Mouse (Mus musculus): Measurements from ENCODE around the gene Olfr1229. TPM values are rescaled to one million over a fixed set of nuclear protein-coding genes. Genes with fewer than 3 reads are reported as not detected.

Gene Olfr1229
- polyA plus RNA-seq (2011; ENCODE audit: insufficient read depth, insufficient read length, low read depth, missing spikeins) = not detected in 2 replicates

- Histone ChIP-seq H3K27me3 (ENCODE audit: control insufficient read depth, insufficient read depth, low read length, poor library complexity, severe bottlenecking) (no peaks in the 10 kb centered on the region), H3K36me3 (ENCODE audit: control insufficient read depth, insufficient read depth, low read length, poor library complexity, severe bottlenecking) (no peaks in the 10 kb centered on the region), H3K4me3 (ENCODE audit: low read depth, low read length) (no peak within 1 kb of the TSS), H3K9ac (ENCODE audit: low read depth, poor library complexity, severe bottlenecking) (no peak within 1 kb of the TSS), H3K4me1 (ENCODE audit: control insufficient read depth, insufficient read depth, low read length) (no peaks in the 10 kb centered on the region), H3K9me3 (replicated peaks; ENCODE audit: control insufficient read depth, insufficient read depth, low read length, poor library complexity, severe bottlenecking) (no peaks in the 10 kb centered on the region), H3K27ac (ENCODE audit: insufficient read depth, low read length) (no peak within 1 kb of the TSS)
- TF ChIP-seq CTCF (IDR thresholded peaks at IDR 0.05; ENCODE audit: low read depth, low read length) (no peak), EP300 (IDR thresholded peaks at IDR 0.05; ENCODE audit: insufficient read depth, low read depth, low read length) (no peak), POLR2A (IDR thresholded peaks at IDR 0.05; ENCODE audit: insufficient read depth, low read length) (no peak)
Measured at GRCm38 (mm10) chr2:89287914-89288313, at the start of gene Olfr1229. Gene Olfr1229, minus strand, starts transcription at chr2:89288014.

- Histone ChIP-seq H3K4me1 (ENCODE audit: control insufficient read depth, insufficient read depth, low read length) (no peaks in the 10 kb centered on the region), H3K9ac (ENCODE audit: low read depth, poor library complexity, severe bottlenecking) (no peak within 1 kb of the TSS), H3K36me3 (ENCODE audit: control insufficient read depth, insufficient read depth, low read length, poor library complexity, severe bottlenecking) (no peaks in the 10 kb centered on the region), H3K27ac (ENCODE audit: insufficient read depth, low read length) (no peak within 1 kb of the TSS), H3K27me3 (ENCODE audit: control insufficient read depth, insufficient read depth, low read length, poor library complexity, severe bottlenecking) (no peaks in the 10 kb centered on the region), H3K4me3 (ENCODE audit: low read depth, low read length) (no peak within 1 kb of the TSS), H3K9me3 (replicated peaks; ENCODE audit: control insufficient read depth, insufficient read depth, low read length, poor library complexity, severe bottlenecking) (no peaks in the 10 kb centered on the region)
- TF ChIP-seq EP300 (IDR thresholded peaks at IDR 0.05; ENCODE audit: insufficient read depth, low read depth, low read length) (no peak), CTCF (IDR thresholded peaks at IDR 0.05; ENCODE audit: low read depth, low read length) (no peak), POLR2A (IDR thresholded peaks at IDR 0.05; ENCODE audit: insufficient read depth, low read length) (no peak)
Measured at GRCm38 (mm10) chr2:89329575-89329974, 41.8 kb upstream of the Olfr1229 start, which contains the start of gene Olfr1232. Gene Olfr1232, minus strand, starts transcription at chr2:89329675.

- Histone ChIP-seq H3K9ac (ENCODE audit: low read depth, poor library complexity, severe bottlenecking) (no peak within 1 kb of the TSS), H3K27me3 (ENCODE audit: control insufficient read depth, insufficient read depth, low read length, poor library complexity, severe bottlenecking) (no peaks in the 10 kb centered on the region), H3K4me3 (ENCODE audit: low read depth, low read length) (no peak within 1 kb of the TSS), H3K9me3 (replicated peaks; ENCODE audit: control insufficient read depth, insufficient read depth, low read length, poor library complexity, severe bottlenecking) (no peaks in the 10 kb centered on the region), H3K27ac (ENCODE audit: insufficient read depth, low read length) (no peak within 1 kb of the TSS), H3K4me1 (ENCODE audit: control insufficient read depth, insufficient read depth, low read length) (no peaks in the 10 kb centered on the region), H3K36me3 (ENCODE audit: control insufficient read depth, insufficient read depth, low read length, poor library complexity, severe bottlenecking) (no peaks in the 10 kb centered on the region)
- TF ChIP-seq POLR2A (IDR thresholded peaks at IDR 0.05; ENCODE audit: insufficient read depth, low read length) (no peak), CTCF (IDR thresholded peaks at IDR 0.05; ENCODE audit: low read depth, low read length) (no peak), EP300 (IDR thresholded peaks at IDR 0.05; ENCODE audit: insufficient read depth, low read depth, low read length) (no peak)
Measured at GRCm38 (mm10) chr2:89306974-89307373, 19.2 kb upstream of the Olfr1229 start, which contains the start of gene Olfr1231. Gene Olfr1231, minus strand, starts transcription at chr2:89307074.

GRCm38 (mm10) chr2:89297168-89297567 lies 9.4 kb upstream of the Olfr1229 start, which contains the start of gene Olfr1230:
Gene Olfr1230, minus strand, starts transcription at chr2:89297268.
- Histone ChIP-seq H3K27me3 (ENCODE audit: control insufficient read depth, insufficient read depth, low read length, poor library complexity, severe bottlenecking) (no peaks in the 10 kb centered on the region), H3K9me3 (replicated peaks; ENCODE audit: control insufficient read depth, insufficient read depth, low read length, poor library complexity, severe bottlenecking) (no peaks in the 10 kb centered on the region), H3K36me3 (ENCODE audit: control insufficient read depth, insufficient read depth, low read length, poor library complexity, severe bottlenecking) (no peaks in the 10 kb centered on the region), H3K4me1 (ENCODE audit: control insufficient read depth, insufficient read depth, low read length) (no peaks in the 10 kb centered on the region), H3K9ac (ENCODE audit: low read depth, poor library complexity, severe bottlenecking) (no peak within 1 kb of the TSS), H3K4me3 (ENCODE audit: low read depth, low read length) (no peak within 1 kb of the TSS), H3K27ac (ENCODE audit: insufficient read depth, low read length) (no peak within 1 kb of the TSS)
- no peak for TF ChIP-seq POLR2A (IDR thresholded peaks at IDR 0.05; ENCODE audit: insufficient read depth, low read length)
- no peak for TF ChIP-seq CTCF (IDR thresholded peaks at IDR 0.05; ENCODE audit: low read depth, low read length)
- TF ChIP-seq EP300 (IDR thresholded peaks at IDR 0.05; ENCODE audit: insufficient read depth, low read depth, low read length) = no peak

GRCm38 (mm10) chr2:89253962-89254361 lies 33.9 kb downstream of the Olfr1229 start, which contains the start of gene Olfr1228:
Gene Olfr1228, minus strand, starts transcription at chr2:89254062.
- H3K4me1 ChIP-seq (ENCODE audit: control insufficient read depth, insufficient read depth, low read length) = no peaks in the 10 kb centered on the region
- no peak for TF ChIP-seq POLR2A (IDR thresholded peaks at IDR 0.05; ENCODE audit: insufficient read depth, low read length)
- no peak for TF ChIP-seq EP300 (IDR thresholded peaks at IDR 0.05; ENCODE audit: insufficient read depth, low read depth, low read length)
- TF ChIP-seq CTCF (IDR thresholded peaks at IDR 0.05; ENCODE audit: low read depth, low read length) = no peak
- no peaks in the 10 kb centered on the region for H3K36me3 ChIP-seq (ENCODE audit: control insufficient read depth, insufficient read depth, low read length, poor library complexity, severe bottlenecking)
- no peaks in the 10 kb centered on the region for H3K27me3 ChIP-seq (ENCODE audit: control insufficient read depth, insufficient read depth, low read length, poor library complexity, severe bottlenecking)
- no peaks in the 10 kb centered on the region for H3K9me3 ChIP-seq (replicated peaks; ENCODE audit: control insufficient read depth, insufficient read depth, low read length, poor library complexity, severe bottlenecking)
- H3K27ac ChIP-seq (ENCODE audit: insufficient read depth, low read length) = no peak within 1 kb of the TSS
- H3K4me3 ChIP-seq (ENCODE audit: low read depth, low read length) = no peak within 1 kb of the TSS
- H3K9ac ChIP-seq (ENCODE audit: low read depth, poor library complexity, severe bottlenecking) = no peak within 1 kb of the TSS

Other genes starting within 250 kb of the Olfr1229 start
- gene Olfr1218, start 226.8 kb downstream of the Olfr1229 start, polyA plus RNA-seq (2011; ENCODE audit: insufficient read depth, insufficient read length, low read depth, missing spikeins) = not detected in 2 replicates
- not detected in 2 replicates for gene Olfr1219, start 204.5 kb downstream of the Olfr1229 start, polyA plus RNA-seq (2011; ENCODE audit: insufficient read depth, insufficient read length, low read depth, missing spikeins)
- gene Olfr1220, start 181.2 kb downstream of the Olfr1229 start, polyA plus RNA-seq (2011; ENCODE audit: insufficient read depth, insufficient read length, low read depth, missing spikeins) = not detected in 2 replicates
- not detected in 2 replicates for gene Olfr1221, start 170.7 kb downstream of the Olfr1229 start, polyA plus RNA-seq (2011; ENCODE audit: insufficient read depth, insufficient read length, low read depth, missing spikeins)
- gene Olfr1222, start 155.0 kb downstream of the Olfr1229 start, polyA plus RNA-seq (2011; ENCODE audit: insufficient read depth, insufficient read length, low read depth, missing spikeins) = not detected in 2 replicates
- gene Olfr1223, start 136.5 kb downstream of the Olfr1229 start, polyA plus RNA-seq (2011; ENCODE audit: insufficient read depth, insufficient read length, low read depth, missing spikeins) = not detected in 2 replicates
- not detected in 2 replicates for gene Olfr1224-ps1, start 123.9 kb downstream of the Olfr1229 start, polyA plus RNA-seq (2011; ENCODE audit: insufficient read depth, insufficient read length, low read depth, missing spikeins)
- not detected in 2 replicates for gene Olfr1225, start 113.3 kb downstream of the Olfr1229 start, polyA plus RNA-seq (2011; ENCODE audit: insufficient read depth, insufficient read length, low read depth, missing spikeins)
- not detected in 2 replicates for gene Olfr1226, start 88.0 kb downstream of the Olfr1229 start, polyA plus RNA-seq (2011; ENCODE audit: insufficient read depth, insufficient read length, low read depth, missing spikeins)
- not detected in 2 replicates for gene Olfr1228, start 34.0 kb downstream of the Olfr1229 start, polyA plus RNA-seq (2011; ENCODE audit: insufficient read depth, insufficient read length, low read depth, missing spikeins)
- gene Olfr1230, start 9.3 kb upstream of the Olfr1229 start, polyA plus RNA-seq (2011; ENCODE audit: insufficient read depth, insufficient read length, low read depth, missing spikeins) = not detected in 2 replicates
- not detected in 2 replicates for gene Olfr1231, start 19.1 kb upstream of the Olfr1229 start, polyA plus RNA-seq (2011; ENCODE audit: insufficient read depth, insufficient read length, low read depth, missing spikeins)
- not detected in 2 replicates for gene Olfr1232, start 41.7 kb upstream of the Olfr1229 start, polyA plus RNA-seq (2011; ENCODE audit: insufficient read depth, insufficient read length, low read depth, missing spikeins)
- not detected in 2 replicates for gene Olfr1233, start 54.4 kb upstream of the Olfr1229 start, polyA plus RNA-seq (2011; ENCODE audit: insufficient read depth, insufficient read length, low read depth, missing spikeins)
- not detected in 2 replicates for gene Olfr1234, start 76.9 kb upstream of the Olfr1229 start, polyA plus RNA-seq (2011; ENCODE audit: insufficient read depth, insufficient read length, low read depth, missing spikeins)
- gene Olfr1238, start 121.7 kb upstream of the Olfr1229 start, polyA plus RNA-seq (2011; ENCODE audit: insufficient read depth, insufficient read length, low read depth, missing spikeins) = not detected in 2 replicates
- gene Olfr1239, start 132.4 kb upstream of the Olfr1229 start, polyA plus RNA-seq (2011; ENCODE audit: insufficient read depth, insufficient read length, low read depth, missing spikeins) = not detected in 2 replicates
- not detected in 2 replicates for gene Olfr1240, start 155.0 kb upstream of the Olfr1229 start, polyA plus RNA-seq (2011; ENCODE audit: insufficient read depth, insufficient read length, low read depth, missing spikeins)
- gene Olfr1241, start 199.1 kb upstream of the Olfr1229 start, polyA plus RNA-seq (2011; ENCODE audit: insufficient read depth, insufficient read length, low read depth, missing spikeins) = not detected in 2 replicates
- gene Olfr1242, start 210.3 kb upstream of the Olfr1229 start, polyA plus RNA-seq (2011; ENCODE audit: insufficient read depth, insufficient read length, low read depth, missing spikeins) = not detected in 2 replicates
- gene Olfr1243, start 243.5 kb upstream of the Olfr1229 start, polyA plus RNA-seq (2011; ENCODE audit: insufficient read depth, insufficient read length, low read depth, missing spikeins) = not detected in 2 replicates